Mouse (Mus musculus) kidney, adult 2 months (tissue): ENCODE data around the gene Plxna4. TPM values are rescaled to one million over a fixed set of nuclear protein-coding genes. Genes with fewer than 3 reads are reported as not detected.

ENCODE experiments used
- DNase-seq: peaks from one replicate; pipeline ENCODE4 v3.0.0; 2021
- H3K27ac ChIP-seq: fragments of 200-500 bp; 2 replicates; pipeline ENCODE4 v1.5.1; 2012; ENCODE audit warnings: low read depth, low read length, control low read depth, inconsistent platforms; ENCODE audit not compliant: insufficient read depth
- H3K27me3 ChIP-seq: fragments of 200-500 bp; replicated peaks from 2 replicates; pipeline ENCODE4 v1.6.1; 2012; ENCODE audit warnings: mild to moderate bottlenecking, moderate library complexity, low read length, inconsistent platforms; ENCODE audit not compliant: control insufficient read depth, insufficient read depth
- H3K36me3 ChIP-seq: fragments of 200-500 bp; 2 replicates; pipeline ENCODE4 v1.6.1; 2012; ENCODE audit warnings: mild to moderate bottlenecking, moderate library complexity, low read length, inconsistent platforms; ENCODE audit not compliant: control insufficient read depth, insufficient read depth
- H3K4me1 ChIP-seq: fragments of 200-500 bp; 2 replicates; pipeline ENCODE4 v1.6.1; 2011; ENCODE audit warnings: low read length; ENCODE audit not compliant: control insufficient read depth, insufficient read depth
- H3K4me3 ChIP-seq: fragments of 200-500 bp; 2 replicates; pipeline ENCODE4 v1.5.1; 2011; ENCODE audit warnings: mild to moderate bottlenecking, low read depth, low read length, control low read depth; ENCODE audit not compliant: insufficient read depth
- CTCF ChIP-seq: fragments of 200-500 bp; conservative IDR thresholded peaks from 2 replicates; pipeline ENCODE4 v1.5.1; 2011; ENCODE audit warnings: low read depth, mild to moderate bottlenecking, control low read depth, low read length, moderate library complexity, mixed read lengths; ENCODE audit not compliant: insufficient read depth, insufficient read length
- POLR2A ChIP-seq: fragments of 200-500 bp; IDR thresholded peaks from one replicate; pipeline ENCODE4 v1.6.1; 2011; ENCODE audit warnings: low read depth, low read length, control low read depth
- WGBS: fragments of 180-500 bp; shearing (Covaris S2); methylation state at CpG from one replicate; pipeline ENCODE4 v1.1.7; 2018; 5-methylcytosine and 5-hydroxymethylcytosine counted together
- polyA plus RNA-seq: library from polyadenylated mRNA; depleted of rRNA; stranded (reverse); fragments of >200 nt; gene quantifications from 2 replicates; pipeline ENCODE4 v1.2.3, GENCODE M21; 2012

Plxna4 gene
- polyA plus RNA-seq, 1 experiment, result 1.8 TPM

GRCm38 (mm10) chr6:32544021-32544420 is 44.0 kb downstream of the Plxna4 start:
- Histone ChIP-seq H3K27ac (no peak overlapping the region), H3K36me3 (no peaks in the 10 kb centered on the region), H3K27me3 (no peaks in the 10 kb centered on the region), H3K4me3 (no peak overlapping the region), H3K4me1 (no peaks in the 10 kb centered on the region)
- DNase-seq, result no peak
- TF ChIP-seq POLR2A (no peak), CTCF (no peak)
- 90% methylated on average over 3 of the region's 3 CpGs for WGBS

- H3K4me3 ChIP-seq, result no peak overlapping the region
- TF ChIP-seq CTCF (no peak), POLR2A (no peak)
- no peaks in the 10 kb centered on the region for H3K36me3 ChIP-seq
- WGBS, result 91% methylated on average over 4 of the region's 4 CpGs
- DNase-seq, result no peak
- no peaks in the 10 kb centered on the region for H3K27me3 ChIP-seq
- no peak overlapping the region for H3K27ac ChIP-seq
- H3K4me1 ChIP-seq, result no peaks in the 10 kb centered on the region
These were observed 47.8 kb downstream of the Plxna4 start for GRCm38 (mm10) chr6:32540155-32540554.

GRCm38 (mm10) chr6:32533962-32534740 is 53.8 kb downstream of the Plxna4 start:
- Histone ChIP-seq H3K27me3 (no peaks in the 10 kb centered on the region), H3K27ac (no peak overlapping the region), H3K36me3 (no peaks in the 10 kb centered on the region), H3K4me3 (no peak overlapping the region), H3K4me1 (no peaks in the 10 kb centered on the region)
- no peak for TF ChIP-seq CTCF
- no peak for TF ChIP-seq POLR2A
- 74% methylated on average over 3 of the region's 3 CpGs for WGBS
- no peak for DNase-seq

- WGBS, result 69% methylated on average over 8 of the region's 8 CpGs
- no peak for TF ChIP-seq POLR2A
- no peak for TF ChIP-seq CTCF
These were observed 59.9 kb downstream of the Plxna4 start for GRCm38 (mm10) chr6:32528081-32528570.

GRCm38 (mm10) chr6:32527518-32527917 is 60.5 kb downstream of the Plxna4 start:
- WGBS, result 84% methylated on average over 7 of the region's 7 CpGs
- TF ChIP-seq CTCF, result no peak
- DNase-seq, result no peak
- Histone ChIP-seq H3K36me3 (no peaks in the 10 kb centered on the region), H3K27me3 (no peaks in the 10 kb centered on the region), H3K4me1 (no peaks in the 10 kb centered on the region), H3K27ac (no peak overlapping the region), H3K4me3 (no peak overlapping the region)

More at GRCm38 (mm10) chr6:32528081-32528570, 59.9 kb downstream of the Plxna4 start:
- no peak overlapping the region for H3K27ac ChIP-seq
- no peak for DNase-seq
- H3K4me3 ChIP-seq, result no peak overlapping the region
- H3K4me1 ChIP-seq, result no peaks in the 10 kb centered on the region
- H3K36me3 ChIP-seq, result no peaks in the 10 kb centered on the region
- no peaks in the 10 kb centered on the region for H3K27me3 ChIP-seq

GRCm38 (mm10) chr6:32526762-32527161 is 61.2 kb downstream of the Plxna4 start:
- WGBS, result 73% methylated on average over 5 of the region's 5 CpGs
- no peak for DNase-seq
- H3K27me3 ChIP-seq, result no peaks in the 10 kb centered on the region
- no peak for TF ChIP-seq POLR2A
- TF ChIP-seq CTCF, result no peak
- H3K4me1 ChIP-seq, result no peaks in the 10 kb centered on the region
- no peak overlapping the region for H3K4me3 ChIP-seq
- H3K27ac ChIP-seq, result no peak overlapping the region
- no peaks in the 10 kb centered on the region for H3K36me3 ChIP-seq

GRCm38 (mm10) chr6:32520097-32520496 is 67.9 kb downstream of the Plxna4 start:
- 86% methylated on average over 4 of the region's 4 CpGs for WGBS
- TF ChIP-seq CTCF, result no peak
- no peak for TF ChIP-seq POLR2A
- no peak for DNase-seq
- Histone ChIP-seq H3K27ac (no peak overlapping the region), H3K4me3 (no peak overlapping the region), H3K27me3 (no peaks in the 10 kb centered on the region), H3K36me3 (no peaks in the 10 kb centered on the region), H3K4me1 (no peaks in the 10 kb centered on the region)

- no peaks in the 10 kb centered on the region for H3K27me3 ChIP-seq
- H3K27ac ChIP-seq, result no peak overlapping the region
- DNase-seq, result no peak
- no peak overlapping the region for H3K4me3 ChIP-seq
- no peaks in the 10 kb centered on the region for H3K4me1 ChIP-seq
- 95% methylated on average over 3 of the region's 3 CpGs for WGBS
- no peaks in the 10 kb centered on the region for H3K36me3 ChIP-seq
- TF ChIP-seq CTCF (no peak), POLR2A (no peak)
These were observed 69.4 kb downstream of the Plxna4 start for GRCm38 (mm10) chr6:32518617-32519016.
